Mouse (Mus musculus) midbrain, embryonic 16.5 days (tissue): ENCODE results near the gene Sypl. TPM values are rescaled to one million over a fixed set of nuclear protein-coding genes. Genes with fewer than 3 reads are reported as not detected.

ENCODE experiments used
- ATAC-seq: fragments of 200-750 bp; cut with Nextera tagmentation; 2 replicates; pipeline ENCODE4 v1.8.0; 2017; ENCODE audit warnings: moderate TSS enrichment
- H3K27ac ChIP-seq: fragments of 300-500 bp; sonication (generic); 2 replicates; pipeline ENCODE4 v1.5.1; 2014; ENCODE audit warnings: mild to moderate bottlenecking, low read length, mixed read lengths
- H3K27me3 ChIP-seq: fragments of 300-500 bp; sonication (generic); 2 replicates; pipeline ENCODE4 v1.6.1; 2014; ENCODE audit warnings: low read depth, low read length, mixed read lengths; ENCODE audit not compliant: control insufficient read depth, insufficient read depth
- H3K36me3 ChIP-seq: fragments of 300-500 bp; sonication (generic); 2 replicates; pipeline ENCODE4 v1.6.1; 2014; ENCODE audit warnings: mild to moderate bottlenecking, low read length, moderate library complexity, mixed read lengths; ENCODE audit not compliant: control insufficient read depth, insufficient read depth
- H3K4me1 ChIP-seq: fragments of 300-500 bp; sonication (generic); 2 replicates; pipeline ENCODE4 v1.6.1; 2014; ENCODE audit warnings: mild to moderate bottlenecking, low read length, mixed read lengths; ENCODE audit not compliant: control insufficient read depth, insufficient read depth
- H3K4me2 ChIP-seq: fragments of 300-500 bp; sonication (generic); 2 replicates; pipeline ENCODE4 v1.6.1; 2014; ENCODE audit warnings: mild to moderate bottlenecking, low read length, mixed read lengths
- H3K4me3 ChIP-seq: fragments of 300-500 bp; sonication (generic); 2 replicates; pipeline ENCODE4 v1.5.1; 2014; ENCODE audit warnings: low read depth, mild to moderate bottlenecking, low read length, moderate library complexity, mixed read lengths
- H3K9ac ChIP-seq: fragments of 300-500 bp; sonication (generic); 2 replicates; pipeline ENCODE4 v1.6.1; 2014; ENCODE audit warnings: low read depth, low read length, mixed read lengths
- H3K9me3 ChIP-seq: fragments of 300-500 bp; sonication (generic); replicated peaks from 2 replicates; pipeline ENCODE4 v1.6.1; 2014; ENCODE audit warnings: mild to moderate bottlenecking, low read length, mixed read lengths; ENCODE audit not compliant: control insufficient read depth, poor library complexity, severe bottlenecking
- WGBS: fragments of 180-500 bp; shearing (Covaris S2); extraction: QIAGEN DNeasy Blood & Tissue Kit; methylation state at CpG from one replicate; pipeline ENCODE4 v1.1.7; 2014; 5-methylcytosine and 5-hydroxymethylcytosine counted together
- polyA plus RNA-seq: library from polyadenylated mRNA; unstranded; fragments of >200 nt; fragmentation: Nextera tagmentation; extraction: Ambion mirVana; gene quantifications from 2 replicates; pipeline ENCODE4 v1.2.1, GENCODE M21; 2015

Gene Sypl
- polyA plus RNA-seq, 1 experiment from 2014 or later: 37.5 TPM

DNA sequence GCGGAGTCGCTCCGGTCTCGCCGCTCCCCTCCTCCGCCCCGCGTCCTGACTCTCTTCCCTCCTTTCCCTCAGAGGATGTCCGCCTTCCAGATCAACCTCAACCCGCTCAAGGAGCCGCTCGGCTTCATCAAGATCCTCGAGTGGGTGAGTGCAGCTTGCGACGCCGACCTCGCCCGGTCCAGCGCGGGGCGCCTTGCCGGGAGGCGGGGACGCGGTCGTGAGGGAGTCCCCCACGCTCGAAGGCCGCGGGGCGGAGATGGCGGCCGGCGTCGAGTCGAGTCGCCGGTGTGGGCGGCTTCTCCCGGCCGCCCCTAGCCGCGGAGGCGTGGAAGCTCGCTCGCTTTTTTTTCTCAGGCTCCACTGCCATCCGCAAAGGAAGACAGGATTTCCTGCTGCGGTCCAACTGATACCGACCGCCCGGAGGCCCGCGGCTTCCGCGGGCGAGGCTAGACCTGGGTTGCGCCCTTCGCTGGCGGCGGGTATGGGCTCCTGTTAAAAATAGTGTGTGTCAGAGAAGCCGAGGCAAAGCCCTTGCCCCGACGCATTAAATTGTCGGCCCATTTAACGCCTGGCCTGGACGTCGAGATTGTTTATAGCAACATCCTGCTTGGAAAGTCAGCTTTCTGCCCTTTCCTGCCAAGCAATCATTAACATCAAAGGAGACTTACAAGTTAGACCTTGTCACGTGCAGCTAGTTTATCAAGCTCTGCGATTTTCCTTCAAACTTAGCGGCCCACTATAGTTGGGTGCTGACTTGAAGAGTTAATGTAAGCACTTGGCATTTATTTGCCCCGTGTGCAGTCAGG is 728 bp downstream of the Sypl start:
- peaks cover 18% of the 10 kb centered on the region for H3K4me1 ChIP-seq
- H3K27ac ChIP-seq: peak overlapping the region; percentile 95
- no peaks in the 10 kb centered on the region for H3K9me3 ChIP-seq
- peak overlapping the region; percentile 62 for H3K4me3 ChIP-seq
- peak; percentile 82; the same call in 1 of the 2 replicates for ATAC-seq
- WGBS: under 1% methylated on average over 67 of the region's 71 CpGs
- H3K9ac ChIP-seq: peak overlapping the region; percentile 84
- H3K36me3 ChIP-seq: no peaks in the 10 kb centered on the region
- no peaks in the 10 kb centered on the region for H3K27me3 ChIP-seq
- peak overlapping the region; percentile 90 for H3K4me2 ChIP-seq

- Histone ChIP-seq H3K36me3 (no peaks in the 10 kb centered on the region), H3K27me3 (no peaks in the 10 kb centered on the region), H3K4me3 (peak overlapping the region; percentile 62), H3K4me2 (peak overlapping the region; percentile 90), H3K27ac (no peak overlapping the region; the same call in 1 of the 2 replicates), H3K9ac (peak overlapping the region; percentile 84; the same call in 1 of the 2 replicates), H3K9me3 (no peaks in the 10 kb centered on the region), H3K4me1 (peaks cover 18% of the 10 kb centered on the region)
- no peak for ATAC-seq
- 3% methylated on average over 8 of the region's 8 CpGs for WGBS
These were observed 1.3 kb downstream of the Sypl start for GRCm38 (mm10) chr12:32955037-32955436.

- Histone ChIP-seq H3K27me3 (no peaks in the 10 kb centered on the region), H3K4me1 (peaks cover 18% of the 10 kb centered on the region), H3K27ac (no peak overlapping the region), H3K36me3 (no peaks in the 10 kb centered on the region), H3K9me3 (no peaks in the 10 kb centered on the region), H3K4me3 (no peak overlapping the region), H3K9ac (no peak overlapping the region), H3K4me2 (no peak overlapping the region)
- WGBS: 75% methylated on average over 2 of the region's 2 CpGs
- ATAC-seq: no peak
These were observed 3.5 kb downstream of the Sypl start for GRCm38 (mm10) chr12:32957211-32957610.

GRCm38 (mm10) chr12:32962132-32962531 is 8.4 kb downstream of the Sypl start:
- Histone ChIP-seq H3K4me3 (no peak overlapping the region), H3K27ac (no peak overlapping the region), H3K4me1 (no peaks in the 10 kb centered on the region; the same call in 1 of the 2 replicates), H3K36me3 (no peaks in the 10 kb centered on the region; the same call in 1 of the 2 replicates), H3K9ac (no peak overlapping the region), H3K27me3 (no peaks in the 10 kb centered on the region), H3K4me2 (no peak overlapping the region), H3K9me3 (no peaks in the 10 kb centered on the region)
- ATAC-seq: no peak

DNA sequence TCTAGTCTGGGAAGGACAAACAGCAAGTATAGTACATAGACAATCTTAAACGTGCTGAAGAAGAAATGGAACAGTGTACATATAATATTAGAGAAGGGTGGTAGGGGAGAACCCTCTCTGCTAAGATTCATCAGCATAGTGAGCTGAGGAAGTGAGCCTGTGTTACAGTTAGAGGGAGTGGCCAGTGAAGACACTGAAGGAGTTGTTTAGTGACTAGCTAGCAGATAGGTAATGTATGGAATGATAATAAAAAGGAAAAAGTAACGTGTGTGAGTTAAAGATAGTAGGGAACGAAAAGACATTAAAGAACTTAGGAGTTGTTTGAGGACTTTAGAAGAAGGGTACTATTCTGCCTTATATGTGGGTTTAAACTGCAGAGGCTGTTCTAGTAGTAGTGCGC is 10.2 kb downstream of the Sypl start:
- no peak for ATAC-seq
- Histone ChIP-seq H3K4me1 (no peaks in the 10 kb centered on the region; the same call in 1 of the 2 replicates), H3K36me3 (peaks cover 3% of the 10 kb centered on the region; the same call in 1 of the 2 replicates), H3K9me3 (no peaks in the 10 kb centered on the region), H3K9ac (no peak overlapping the region), H3K27me3 (no peaks in the 10 kb centered on the region), H3K4me3 (no peak overlapping the region), H3K27ac (no peak overlapping the region), H3K4me2 (no peak overlapping the region)
- 93% methylated on average over 4 of the region's 4 CpGs for WGBS

GRCm38 (mm10) chr12:32972287-32972686 is 18.6 kb downstream of the Sypl start:
- Histone ChIP-seq H3K36me3 (peaks cover 19% of the 10 kb centered on the region; the same call in 1 of the 2 replicates), H3K27ac (no peak overlapping the region), H3K4me2 (no peak overlapping the region), H3K9ac (no peak overlapping the region), H3K4me3 (no peak overlapping the region), H3K9me3 (no peaks in the 10 kb centered on the region), H3K27me3 (no peaks in the 10 kb centered on the region), H3K4me1 (no peaks in the 10 kb centered on the region)
- 89% methylated on average over 1 of the region's 1 CpGs for WGBS
- no peak for ATAC-seq

DNA sequence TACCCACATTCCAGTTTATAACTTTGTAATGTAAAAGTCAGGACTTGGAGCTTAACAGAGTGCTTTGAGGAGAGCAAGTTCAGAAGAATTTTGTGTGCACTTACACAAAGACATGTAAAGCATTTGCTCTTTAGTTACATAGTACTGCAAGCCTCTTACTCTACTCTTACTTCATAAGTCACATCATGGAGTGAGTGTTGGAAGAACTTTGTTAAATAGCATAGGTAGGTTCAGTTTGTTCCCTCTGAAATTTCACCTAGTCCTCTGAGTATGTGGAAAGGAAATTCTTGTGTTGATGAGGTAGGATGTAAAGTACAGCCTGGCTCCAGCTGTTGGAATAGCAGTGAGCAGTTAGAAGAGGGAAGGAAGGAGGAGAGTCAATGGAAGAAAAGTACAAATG is 21.2 kb downstream of the Sypl start:
- ATAC-seq: no peak
- Histone ChIP-seq H3K27ac (no peak overlapping the region), H3K9ac (no peak overlapping the region), H3K36me3 (peaks cover 10% of the 10 kb centered on the region; the same call in 1 of the 2 replicates), H3K9me3 (no peaks in the 10 kb centered on the region), H3K4me1 (no peaks in the 10 kb centered on the region), H3K27me3 (no peaks in the 10 kb centered on the region), H3K4me2 (no peak overlapping the region), H3K4me3 (no peak overlapping the region)

GRCm38 (mm10) chr12:32975501-32975900 is 21.8 kb downstream of the Sypl start:
- Histone ChIP-seq H3K27me3 (no peaks in the 10 kb centered on the region), H3K4me1 (no peaks in the 10 kb centered on the region), H3K27ac (no peak overlapping the region), H3K9me3 (no peaks in the 10 kb centered on the region), H3K4me3 (no peak overlapping the region), H3K9ac (no peak overlapping the region), H3K4me2 (no peak overlapping the region), H3K36me3 (peaks cover 7% of the 10 kb centered on the region; the same call in 1 of the 2 replicates)
- ATAC-seq: no peak
- WGBS: 92% methylated on average over 3 of the region's 3 CpGs

DNA sequence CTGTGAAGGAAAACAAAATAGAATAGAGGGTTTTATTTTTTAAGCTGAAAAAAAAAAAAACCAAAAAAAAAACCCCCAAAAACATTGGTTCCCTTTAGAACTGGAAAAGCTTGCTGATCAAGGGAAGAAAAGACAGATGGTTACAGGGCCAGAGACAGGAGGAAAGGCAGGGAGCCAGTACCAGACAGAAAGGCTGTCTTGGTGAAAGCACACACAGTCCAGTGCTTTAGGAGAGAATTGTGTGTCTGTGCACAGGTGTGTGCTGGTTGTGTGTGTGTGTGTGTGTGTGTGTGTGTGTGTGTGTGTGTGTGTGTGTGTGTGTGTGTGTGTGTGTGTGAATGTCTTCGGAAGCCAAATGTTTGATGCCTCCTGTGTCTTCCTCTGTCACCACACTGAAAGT is 28.9 kb downstream of the Sypl start:
- Histone ChIP-seq H3K27ac (no peak overlapping the region), H3K4me3 (no peak overlapping the region)

More for the DNA sequence above, 28.9 kb downstream of the Sypl start:
- Histone ChIP-seq H3K9me3 (no peaks in the 10 kb centered on the region), H3K4me2 (no peak overlapping the region), H3K4me1 (no peaks in the 10 kb centered on the region), H3K36me3 (no peaks in the 10 kb centered on the region), H3K9ac (no peak overlapping the region), H3K27me3 (no peaks in the 10 kb centered on the region)
- ATAC-seq: no peak
- 100% methylated on average over 1 of the region's 1 CpGs for WGBS
